Mouse (Mus musculus): ENCODE measurements around the gene Zyg11a.

DNA sequence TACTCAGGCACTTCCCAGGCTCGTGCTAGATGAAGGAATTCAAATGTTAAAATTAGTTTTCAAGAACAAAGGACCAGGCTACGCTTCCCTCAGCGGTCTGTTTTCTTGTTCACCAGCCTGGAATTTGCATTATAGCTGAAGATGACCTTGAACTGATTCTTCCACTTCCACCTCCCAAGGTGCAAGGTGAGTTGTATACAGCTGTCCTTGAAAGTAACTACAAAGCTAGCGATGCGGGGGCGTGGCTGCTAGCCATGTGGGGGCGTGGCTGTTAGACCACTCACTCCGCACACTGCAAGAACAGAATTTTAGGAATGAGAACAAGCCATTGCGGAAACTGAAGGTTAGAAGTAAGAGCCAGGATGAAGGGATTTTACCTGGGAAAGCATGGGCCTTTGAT, 1.2 kb upstream of the Zyg11a start:
- TF ChIP-seq GATA1 (IDR thresholded peaks at IDR 0.05; ENCODE audit: borderline replicate concordance, low read length) (no peak), TAL1 (conservative IDR thresholded peaks at IDR 0.05; ENCODE audit: low read depth, low read length) (no peak)

All from G1E (cell line).